Mouse (Mus musculus) small intestine, adult 2 months (tissue): ENCODE data around the gene Ddx1. TPM values are rescaled to one million over a fixed set of nuclear protein-coding genes. Genes with fewer than 3 reads are reported as not detected.
"Not testable (repeated sequence)": the region's sequence is repeated elsewhere in the genome, so short reads cannot be mapped to it uniquely, and the experiment has no call there.

Experiments
- H3K27ac ChIP-seq: fragments of 200-500 bp; 2 replicates; pipeline ENCODE4 v1.5.1; 2012; ENCODE audit warnings: low read depth, low read length, control low read depth, inconsistent platforms; ENCODE audit not compliant: insufficient read depth
- H3K27me3 ChIP-seq: fragments of 200-500 bp; 2 replicates; pipeline ENCODE4 v1.6.1; 2012; ENCODE audit warnings: mild to moderate bottlenecking, moderate library complexity, low read length, inconsistent platforms; ENCODE audit not compliant: control insufficient read depth, insufficient read depth
- H3K36me3 ChIP-seq: fragments of 200-500 bp; 2 replicates; pipeline ENCODE4 v1.6.1; 2012; ENCODE audit warnings: mild to moderate bottlenecking, low read length, control low read depth, inconsistent platforms; ENCODE audit not compliant: control insufficient read depth, insufficient read depth
- H3K4me1 ChIP-seq: fragments of 200-500 bp; 2 replicates; pipeline ENCODE4 v1.6.1; 2012; ENCODE audit warnings: low read length, inconsistent platforms, mixed read lengths; ENCODE audit not compliant: control insufficient read depth, insufficient read depth, insufficient read length
- H3K4me3 ChIP-seq: fragments of 200-500 bp; 2 replicates; pipeline ENCODE4 v1.5.1; 2012; ENCODE audit warnings: low read depth, mild to moderate bottlenecking, control low read depth, inconsistent platforms, low read length, moderate library complexity
- CTCF ChIP-seq: fragments of 200-500 bp; IDR thresholded peaks from 2 replicates; pipeline ENCODE4 v1.5.1; 2012; ENCODE audit warnings: low read depth, mild to moderate bottlenecking, control low read depth, inconsistent platforms, low read length, moderate library complexity, mixed read lengths; ENCODE audit not compliant: insufficient replicate concordance, insufficient read length; ENCODE audit errors: extremely low read depth
- POLR2A ChIP-seq: fragments of 200-500 bp; IDR thresholded peaks from 2 replicates; pipeline ENCODE4 v1.6.1; 2012; ENCODE audit warnings: low read depth, mild to moderate bottlenecking, control low read depth, inconsistent platforms, low read length, moderate library complexity
- WGBS: fragments of 180-500 bp; shearing (Covaris S2); methylation state at CpG from one replicate; pipeline ENCODE4 v1.1.7; 2018; 5-methylcytosine and 5-hydroxymethylcytosine counted together
- polyA plus RNA-seq: library from polyadenylated mRNA; depleted of rRNA; stranded (reverse); fragments of >200 nt; gene quantifications from 2 replicates; pipeline ENCODE4 v1.2.3, GENCODE M21; 2012

Ddx1 gene
- polyA plus RNA-seq, 1 experiment = 2.5 TPM

DNA sequence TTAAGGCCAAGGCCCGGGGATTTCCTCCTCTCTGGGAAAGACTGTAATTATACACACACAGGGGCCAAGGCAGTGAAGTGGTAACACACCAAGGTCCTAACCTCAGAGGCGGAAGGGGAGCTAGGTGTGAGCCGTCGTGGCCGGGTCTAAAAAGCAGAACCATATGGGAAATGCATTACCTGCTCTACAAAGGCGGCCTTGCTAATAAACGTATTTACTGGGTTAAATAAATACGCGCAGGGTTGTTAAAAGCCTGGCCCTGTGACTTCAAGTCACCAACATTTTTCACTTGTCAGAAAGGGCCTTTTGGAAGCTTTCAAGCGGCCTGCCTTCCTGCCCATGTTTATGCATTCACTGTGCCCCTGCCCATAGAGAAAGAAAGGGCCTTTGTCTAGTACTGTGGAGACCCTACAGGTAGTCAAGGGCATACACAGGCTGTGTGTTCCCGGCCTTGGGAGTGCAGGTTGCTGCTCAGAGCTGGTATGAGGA is 64.1 kb downstream of the Ddx1 start:
- H3K4me3 ChIP-seq = no peak overlapping the region
- H3K27ac ChIP-seq = no peak overlapping the region
- H3K4me1 ChIP-seq = peaks cover 3% of the 10 kb centered on the region
- 69% methylated on average over 11 of the region's 11 CpGs for WGBS
- no peaks in the 10 kb centered on the region for H3K27me3 ChIP-seq
- H3K36me3 ChIP-seq = no peaks in the 10 kb centered on the region
- no peak for TF ChIP-seq CTCF
- no peak for TF ChIP-seq POLR2A

DNA sequence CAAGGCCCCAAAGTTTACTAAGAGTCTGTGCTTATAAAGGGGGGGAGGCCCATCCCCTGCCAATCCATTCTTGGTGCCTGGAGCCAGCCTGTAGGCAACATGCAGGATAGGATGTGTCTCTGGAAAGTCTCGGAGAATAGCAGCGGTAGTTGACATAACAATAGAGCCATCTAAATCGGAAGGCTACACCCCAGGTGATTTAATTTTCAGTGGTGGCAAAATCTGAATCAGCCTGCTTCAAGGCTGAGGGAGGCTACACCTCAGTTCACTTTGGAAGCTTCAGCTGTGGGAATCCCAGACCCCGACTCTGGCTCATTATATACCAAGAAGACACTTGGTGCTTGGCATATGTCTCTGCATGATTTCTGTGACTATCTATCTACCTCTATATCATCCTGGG is 64.9 kb downstream of the Ddx1 start:
- 90% methylated on average over 4 of the region's 4 CpGs for WGBS
- H3K4me3 ChIP-seq, H3K4me1 ChIP-seq, H3K36me3 ChIP-seq, H3K27ac ChIP-seq, H3K27me3 ChIP-seq: not testable (repeated sequence)

DNA sequence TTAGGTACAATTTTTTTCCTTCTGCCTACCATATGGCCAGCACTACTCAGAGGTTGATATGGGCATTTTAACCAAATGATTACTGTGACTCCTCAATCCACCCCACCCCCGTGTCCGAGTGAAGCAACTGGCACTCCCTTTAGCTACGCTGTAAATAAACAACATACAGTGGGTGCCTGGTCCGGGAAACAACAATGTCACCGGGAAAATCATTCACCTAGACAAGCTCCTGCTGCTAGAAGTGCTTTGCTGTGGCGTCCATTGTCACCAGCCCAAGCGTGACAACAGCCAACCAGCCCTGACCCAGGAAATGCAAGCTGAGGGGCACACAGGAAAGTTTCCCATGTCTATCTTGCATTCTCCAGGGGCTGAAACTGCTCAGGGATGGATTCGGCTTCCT is 66.8 kb downstream of the Ddx1 start:
- H3K4me3 ChIP-seq = no peak overlapping the region
- H3K27ac ChIP-seq = no peak overlapping the region
- peaks cover 3% of the 10 kb centered on the region for H3K4me1 ChIP-seq
- no peaks in the 10 kb centered on the region for H3K36me3 ChIP-seq
- TF ChIP-seq CTCF (no peak), POLR2A (no peak)
- no peaks in the 10 kb centered on the region for H3K27me3 ChIP-seq
- WGBS = 86% methylated on average over 8 of the region's 8 CpGs

DNA sequence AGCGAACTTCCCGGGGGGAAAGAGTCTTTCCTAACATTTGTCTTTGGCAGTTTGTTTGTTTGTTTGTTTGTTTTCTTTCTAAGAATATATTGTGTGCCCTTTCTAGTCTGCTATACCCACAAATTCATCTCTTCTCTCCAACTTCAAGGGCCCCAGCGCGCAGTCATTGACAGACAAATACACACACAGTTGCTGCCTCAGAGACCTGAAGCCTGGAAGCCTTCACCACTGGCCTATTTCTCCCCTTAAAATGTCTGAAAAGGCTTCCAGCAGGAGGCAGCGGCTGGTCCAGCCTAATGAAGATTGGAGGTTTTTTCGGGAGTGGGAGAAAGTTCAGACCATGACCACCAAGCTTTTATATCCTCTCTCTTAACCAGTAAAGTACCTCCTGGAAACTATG is 67.3 kb downstream of the Ddx1 start:
- Histone ChIP-seq H3K4me1 (peaks cover 3% of the 10 kb centered on the region), H3K27me3 (no peaks in the 10 kb centered on the region), H3K27ac (no peak overlapping the region), H3K36me3 (no peaks in the 10 kb centered on the region), H3K4me3 (no peak overlapping the region)
- 87% methylated on average over 6 of the region's 6 CpGs for WGBS
- TF ChIP-seq CTCF (no peak), POLR2A (no peak)

DNA sequence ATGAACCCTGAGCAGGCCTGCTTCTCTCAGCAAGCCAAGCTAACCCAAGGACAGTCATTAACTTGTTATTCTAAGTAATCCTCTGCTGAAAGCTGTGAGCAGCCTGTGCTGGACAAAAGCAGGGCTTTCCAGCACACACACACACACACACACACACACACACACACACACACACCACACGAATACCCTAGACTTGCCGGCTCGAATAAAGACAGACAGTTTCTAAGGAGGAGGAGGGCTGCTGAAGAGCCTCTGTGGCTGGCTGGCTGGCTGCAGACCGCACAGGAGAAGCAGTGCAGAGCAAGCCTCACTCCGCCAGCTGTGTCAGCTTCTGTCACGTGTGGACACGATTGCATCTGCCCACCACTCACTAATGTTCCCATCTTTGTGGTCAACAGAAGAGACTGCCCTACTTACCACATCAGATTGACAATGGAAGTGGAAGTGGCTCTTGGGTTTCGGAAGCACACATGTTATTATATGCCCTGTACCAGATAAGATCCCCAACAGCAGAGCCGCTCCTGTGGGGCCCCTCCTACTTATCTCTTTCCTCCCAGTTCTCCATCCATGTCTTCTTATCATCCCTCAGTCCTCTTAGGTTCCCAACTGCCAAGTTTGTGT is 68.2 kb downstream of the Ddx1 start:
- Histone ChIP-seq H3K27ac (no peak overlapping the region), H3K36me3 (no peaks in the 10 kb centered on the region), H3K4me3 (no peak overlapping the region), H3K27me3 (no peaks in the 10 kb centered on the region), H3K4me1 (peaks cover 3% of the 10 kb centered on the region)
- 36% methylated on average over 9 of the region's 9 CpGs for WGBS
- no peak for TF ChIP-seq CTCF
- TF ChIP-seq POLR2A = no peak

DNA sequence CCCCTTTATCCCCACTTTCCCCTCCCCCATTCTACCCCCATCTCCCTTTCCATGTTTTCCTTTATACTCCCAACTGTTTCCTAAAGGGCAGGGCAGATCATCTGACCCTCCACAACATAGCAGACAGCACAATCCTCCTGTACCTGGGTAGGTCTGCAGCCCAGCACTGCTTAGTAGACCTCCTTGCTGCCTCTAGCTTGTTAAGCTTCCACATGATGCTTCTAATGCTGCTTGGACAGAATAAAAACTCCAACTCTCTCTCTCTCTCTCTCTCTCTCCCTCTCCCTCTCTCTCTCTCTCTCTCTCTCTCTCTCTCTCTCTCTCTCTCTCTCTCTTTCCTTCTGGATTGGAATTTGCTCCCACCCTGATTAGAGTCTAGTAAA is 68.7 kb downstream of the Ddx1 start:
- Histone ChIP-seq H3K27me3 (no peaks in the 10 kb centered on the region), H3K4me3 (no peak overlapping the region), H3K27ac (no peak overlapping the region), H3K36me3 (no peaks in the 10 kb centered on the region), H3K4me1 (peaks cover 3% of the 10 kb centered on the region)
- TF ChIP-seq CTCF (no peak), POLR2A (no peak)

DNA sequence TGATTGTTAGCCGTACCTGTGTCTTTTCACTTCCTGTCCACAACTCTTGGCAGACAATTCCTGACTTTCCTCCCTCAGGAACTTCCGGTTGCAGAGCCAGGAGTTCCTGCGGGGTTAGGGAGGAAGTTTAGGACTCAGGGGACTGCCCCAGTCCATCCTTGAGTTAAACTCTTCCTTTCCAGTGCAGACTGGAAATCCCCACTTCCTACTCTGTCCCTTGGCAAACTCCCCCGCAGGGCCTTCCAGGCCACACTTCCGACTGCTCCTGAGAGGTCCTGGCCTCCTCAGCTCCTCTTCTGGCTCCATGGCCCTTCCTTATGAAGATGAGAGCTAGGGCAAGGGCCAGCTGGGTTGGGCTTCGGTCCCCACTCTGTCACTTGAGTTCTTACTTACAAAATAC is 71.4 kb downstream of the Ddx1 start:
- H3K4me3 ChIP-seq = no peak overlapping the region
- H3K36me3 ChIP-seq = no peaks in the 10 kb centered on the region
- peaks cover 3% of the 10 kb centered on the region for H3K4me1 ChIP-seq
- TF ChIP-seq CTCF (no peak), POLR2A (no peak)
- no peak overlapping the region for H3K27ac ChIP-seq
- H3K27me3 ChIP-seq = no peaks in the 10 kb centered on the region
- WGBS = 50% methylated on average over 6 of the region's 6 CpGs

DNA sequence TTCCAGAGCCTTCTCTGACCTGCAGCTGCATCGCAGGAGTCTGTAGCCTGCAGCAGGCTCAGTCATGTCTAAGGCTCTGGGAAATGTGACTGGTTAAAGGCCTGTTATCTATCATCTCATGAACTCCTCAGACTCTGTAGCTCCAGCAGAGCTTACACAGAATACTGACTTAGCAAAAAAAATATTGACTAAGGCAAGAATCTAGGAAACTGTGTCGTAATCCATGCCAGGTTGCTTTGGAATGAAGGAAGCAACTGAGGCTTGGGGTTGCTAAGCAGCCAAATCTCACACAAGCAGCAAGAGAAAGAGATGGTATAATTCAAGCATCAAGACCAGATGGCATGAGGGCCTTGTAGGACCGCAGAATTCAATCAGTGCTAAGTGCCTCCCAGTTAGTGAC is 72.1 kb downstream of the Ddx1 start:
- no peaks in the 10 kb centered on the region for H3K36me3 ChIP-seq
- no peaks in the 10 kb centered on the region for H3K27me3 ChIP-seq
- WGBS = 71% methylated on average over 3 of the region's 3 CpGs
- H3K4me3 ChIP-seq = no peak overlapping the region
- no peak overlapping the region for H3K27ac ChIP-seq
- H3K4me1 ChIP-seq = peaks cover 3% of the 10 kb centered on the region
- TF ChIP-seq CTCF = no peak
- no peak for TF ChIP-seq POLR2A
